Mouse (Mus musculus) hindbrain, embryonic 11.5 days (tissue): ENCODE measurements around the gene Scml4. TPM values are rescaled to one million over a fixed set of nuclear protein-coding genes. Genes with fewer than 3 reads are reported as not detected.

Source experiments
- ATAC-seq: fragments of 200-750 bp; cut with Nextera tagmentation; 2 replicates; pipeline ENCODE4 v1.8.0; 2017; ENCODE audit warnings: mild to moderate bottlenecking, moderate TSS enrichment, moderate library complexity; ENCODE audit not compliant: low FRiP score
- DNase-seq: peaks from one replicate; pipeline ENCODE4 v3.0.0-alpha.2; 2015; ENCODE audit warnings: low spot score
- H3K27ac ChIP-seq: fragments of 300-500 bp; sonication (generic); 2 replicates; pipeline ENCODE4 v1.5.1; 2014; ENCODE audit warnings: mild to moderate bottlenecking, low read depth, low read length
- H3K27me3 ChIP-seq: fragments of 300-500 bp; sonication (generic); 2 replicates; pipeline ENCODE4 v1.6.1; 2014; ENCODE audit warnings: mild to moderate bottlenecking, low read length, moderate library complexity, mixed read lengths; ENCODE audit not compliant: control insufficient read depth, insufficient read depth
- H3K36me3 ChIP-seq: fragments of 300-500 bp; sonication (generic); 2 replicates; pipeline ENCODE4 v1.6.1; 2014; ENCODE audit warnings: mild to moderate bottlenecking, low read length, moderate library complexity, mixed read lengths; ENCODE audit not compliant: control insufficient read depth, insufficient read depth
- H3K4me1 ChIP-seq: fragments of 300-500 bp; sonication (generic); replicated peaks from 2 replicates; pipeline ENCODE4 v1.6.1; 2014; ENCODE audit warnings: low read length, mixed read lengths; ENCODE audit not compliant: control insufficient read depth, insufficient read depth
- H3K4me2 ChIP-seq: fragments of 300-500 bp; sonication (generic); replicated peaks from 2 replicates; pipeline ENCODE4 v1.6.1; 2014; ENCODE audit warnings: mild to moderate bottlenecking, low read depth, low read length
- H3K4me3 ChIP-seq: fragments of 300-500 bp; sonication (generic); 2 replicates; pipeline ENCODE4 v1.5.1; 2014; ENCODE audit warnings: low read depth, low read length
- H3K9ac ChIP-seq: fragments of 300-500 bp; sonication (generic); 2 replicates; pipeline ENCODE4 v1.6.1; 2014; ENCODE audit warnings: low read depth, low read length
- H3K9me3 ChIP-seq: fragments of 300-500 bp; sonication (generic); 2 replicates; pipeline ENCODE4 v1.6.1; 2016; ENCODE audit warnings: low read length; ENCODE audit not compliant: control insufficient read depth
- WGBS: fragments of 180-500 bp; shearing (Covaris S2); extraction: QIAGEN DNeasy Blood & Tissue Kit; methylation state at CpG from one replicate; pipeline ENCODE4 v1.1.7; 2014; 5-methylcytosine and 5-hydroxymethylcytosine counted together
- polyA plus RNA-seq: library from polyadenylated mRNA; unstranded; fragments of >200 nt; fragmentation: Nextera tagmentation; extraction: Ambion mirVana; gene quantifications from 2 replicates; pipeline ENCODE4 v1.2.1, GENCODE M21; 2014

Gene Scml4
- polyA plus RNA-seq, 1 experiment from 2014 or later = 2.5 TPM

GRCm38 (mm10) chr10:42838736-42839135 lies 21.4 kb upstream of the Scml4 start:
- H3K4me2 ChIP-seq = no peak overlapping the region
- ATAC-seq (no peak), DNase-seq (no peak)
- H3K9ac ChIP-seq = no peak overlapping the region
- 0 out of 2 replicates have a peak, but pooled peaks cover 2% of the 10 kb centered on the region for H3K4me1 ChIP-seq
- no peaks in the 10 kb centered on the region for H3K27me3 ChIP-seq
- H3K27ac ChIP-seq = no peak overlapping the region
- no peak overlapping the region for H3K4me3 ChIP-seq
- no peaks in the 10 kb centered on the region; the same call in 1 of the 2 replicates for H3K36me3 ChIP-seq
- 98% methylated on average over 2 of the region's 2 CpGs for WGBS
- no peaks in the 10 kb centered on the region for H3K9me3 ChIP-seq

DNA sequence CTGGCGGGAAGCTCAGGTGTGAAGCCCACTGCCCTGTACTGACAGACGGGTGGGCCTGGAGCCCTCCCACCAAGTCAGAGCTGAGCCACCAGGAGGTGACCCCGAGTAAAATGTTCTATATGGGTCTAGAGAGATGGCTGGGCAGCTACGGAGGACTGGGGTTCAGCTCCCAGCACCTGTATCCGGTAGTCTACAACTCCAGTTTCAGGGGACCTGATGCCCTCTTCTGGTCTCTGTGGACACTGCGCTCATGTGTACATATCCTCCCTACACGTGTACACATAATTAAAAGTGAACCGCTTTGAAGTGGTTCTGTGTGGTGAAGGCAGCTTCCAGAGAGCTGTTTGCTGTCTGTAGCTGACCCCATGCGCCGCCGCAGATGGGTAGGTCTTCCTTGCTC lies 20.1 kb upstream of the Scml4 start:
- Histone ChIP-seq H3K36me3 (no peaks in the 10 kb centered on the region; the same call in 1 of the 2 replicates), H3K27me3 (no peaks in the 10 kb centered on the region), H3K9ac (no peak overlapping the region), H3K27ac (no peak overlapping the region), H3K4me2 (no peak overlapping the region), H3K9me3 (no peaks in the 10 kb centered on the region), H3K4me1 (no peaks in the 10 kb centered on the region), H3K4me3 (no peak overlapping the region)
- DNase-seq (no peak), ATAC-seq (no peak)
- WGBS = 95% methylated on average over 11 of the region's 11 CpGs

- no peak for DNase-seq
- Histone ChIP-seq H3K27ac (no peak overlapping the region), H3K4me2 (no peak overlapping the region), H3K27me3 (no peaks in the 10 kb centered on the region), H3K9ac (no peak overlapping the region), H3K9me3 (no peaks in the 10 kb centered on the region), H3K4me1 (no peaks in the 10 kb centered on the region), H3K36me3 (no peaks in the 10 kb centered on the region), H3K4me3 (no peak overlapping the region)
- ATAC-seq = no peak
- WGBS = 67% methylated on average over 16 of the region's 16 CpGs
Observed at GRCm38 (mm10) chr10:42841531-42842195, 18.5 kb upstream of the Scml4 start.

DNA sequence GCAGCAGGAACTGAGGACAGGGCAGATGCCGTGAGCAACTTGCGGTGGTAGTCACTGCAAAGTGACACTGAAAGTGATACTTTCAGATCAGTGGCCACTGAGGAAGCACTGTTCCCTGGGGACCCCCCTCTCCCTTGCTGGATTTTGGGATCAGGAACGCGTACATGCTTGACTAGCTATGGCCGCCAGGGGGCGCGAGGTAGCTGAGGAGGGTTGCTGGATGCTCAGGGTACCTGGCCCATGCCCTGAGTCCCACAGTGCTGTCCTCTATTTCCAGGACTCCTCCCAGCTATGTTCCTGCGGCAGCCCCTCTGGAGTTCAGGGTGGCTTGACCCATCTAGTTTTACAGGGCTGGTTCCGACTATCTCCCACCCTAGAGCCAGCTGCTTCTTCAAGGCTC lies 17.8 kb upstream of the Scml4 start:
- Histone ChIP-seq H3K9me3 (no peaks in the 10 kb centered on the region), H3K27me3 (no peaks in the 10 kb centered on the region), H3K27ac (no peak overlapping the region), H3K9ac (no peak overlapping the region), H3K4me1 (no peaks in the 10 kb centered on the region), H3K4me2 (no peak overlapping the region), H3K36me3 (no peaks in the 10 kb centered on the region), H3K4me3 (no peak overlapping the region)
- peak; percentile 89 for DNase-seq
- ATAC-seq = peak; percentile 43
- WGBS = 18% methylated on average over 9 of the region's 9 CpGs

DNA sequence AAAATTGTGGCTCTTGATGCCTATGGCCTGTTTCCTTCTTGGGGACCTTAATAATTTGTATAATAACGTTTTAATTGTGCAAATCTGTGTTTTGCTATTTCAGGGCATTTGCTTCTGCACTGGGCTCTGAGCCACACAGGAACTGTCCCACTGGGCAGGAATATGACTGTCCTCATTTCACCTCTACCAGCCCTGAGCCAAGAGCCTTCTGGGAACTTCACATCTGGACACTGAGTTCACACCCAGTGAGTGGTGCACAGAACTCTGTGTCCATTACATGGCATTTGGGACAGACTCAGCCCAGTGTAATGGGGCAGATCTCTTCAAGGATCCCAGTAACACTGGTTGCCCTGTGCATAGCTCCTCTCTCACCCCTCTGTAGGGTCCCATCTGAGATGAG lies 16.8 kb upstream of the Scml4 start:
- no peaks in the 10 kb centered on the region for H3K4me1 ChIP-seq
- ATAC-seq (no peak), DNase-seq (no peak)
- no peak overlapping the region for H3K9ac ChIP-seq
- 86% methylated on average over 1 of the region's 1 CpGs for WGBS
- H3K36me3 ChIP-seq = no peaks in the 10 kb centered on the region
- H3K9me3 ChIP-seq = no peaks in the 10 kb centered on the region
- no peak overlapping the region for H3K27ac ChIP-seq
- no peak overlapping the region for H3K4me2 ChIP-seq
- H3K27me3 ChIP-seq = no peaks in the 10 kb centered on the region
- no peak overlapping the region for H3K4me3 ChIP-seq

- ATAC-seq (no peak), DNase-seq (no peak)
- H3K9me3 ChIP-seq = no peaks in the 10 kb centered on the region
- no peak overlapping the region for H3K27ac ChIP-seq
- no peaks in the 10 kb centered on the region for H3K4me1 ChIP-seq
- WGBS = 57% methylated on average over 1 of the region's 1 CpGs
- no peak overlapping the region for H3K9ac ChIP-seq
- no peaks in the 10 kb centered on the region for H3K36me3 ChIP-seq
- no peak overlapping the region for H3K4me3 ChIP-seq
- H3K27me3 ChIP-seq = no peaks in the 10 kb centered on the region
- no peak overlapping the region for H3K4me2 ChIP-seq
Observed at GRCm38 (mm10) chr10:42845480-42845879, 14.7 kb upstream of the Scml4 start.

DNA sequence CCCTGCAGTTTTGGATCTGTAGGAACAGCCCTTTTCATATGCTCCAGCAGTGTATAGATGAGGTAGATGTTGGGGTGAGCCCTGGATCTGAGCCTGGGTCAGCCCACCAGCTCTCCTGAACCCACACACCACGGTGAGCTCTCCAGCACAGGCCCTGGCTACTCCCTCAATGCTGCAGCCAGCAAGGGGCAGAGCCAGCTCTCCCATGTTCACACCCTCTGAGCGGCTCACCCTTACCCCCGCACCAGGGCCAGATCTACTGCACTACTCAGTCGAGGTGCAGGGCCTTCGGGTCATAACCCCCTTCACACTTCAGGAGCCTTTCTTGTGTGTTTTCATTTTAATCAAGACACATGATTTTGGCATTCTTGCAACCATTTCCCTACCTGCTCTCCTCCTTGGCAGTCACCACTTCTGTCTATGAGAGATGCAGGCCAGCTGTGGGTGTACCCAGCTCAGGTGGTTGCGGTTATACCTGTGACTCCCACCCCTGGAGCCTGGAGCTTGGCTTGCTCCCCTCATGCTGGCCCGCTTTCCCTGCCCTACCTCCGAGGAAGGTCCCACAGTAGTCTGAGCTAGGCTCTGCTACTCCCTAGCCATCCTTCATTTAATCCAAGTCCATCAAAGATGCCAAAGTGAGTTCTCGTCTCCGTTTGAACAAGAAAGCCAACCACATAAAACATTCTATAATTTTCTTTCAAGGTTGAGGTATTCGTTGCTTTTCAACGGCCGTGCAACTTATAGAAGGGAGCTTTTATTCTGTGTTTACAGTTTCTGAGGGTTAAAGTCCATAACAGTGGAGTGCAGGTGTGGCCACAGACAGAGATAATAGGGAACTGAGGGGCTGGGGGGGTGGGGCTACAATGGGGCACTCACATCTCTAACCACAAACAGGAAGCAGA lies 11.7 kb upstream of the Scml4 start:
- WGBS = 90% methylated on average over 13 of the region's 13 CpGs
- Histone ChIP-seq H3K9me3 (no peaks in the 10 kb centered on the region), H3K9ac (no peak overlapping the region), H3K4me2 (no peak overlapping the region), H3K27me3 (no peaks in the 10 kb centered on the region), H3K36me3 (no peaks in the 10 kb centered on the region), H3K4me1 (no peaks in the 10 kb centered on the region), H3K4me3 (no peak overlapping the region), H3K27ac (no peak overlapping the region)
- DNase-seq (no peak), ATAC-seq (no peak)

DNA sequence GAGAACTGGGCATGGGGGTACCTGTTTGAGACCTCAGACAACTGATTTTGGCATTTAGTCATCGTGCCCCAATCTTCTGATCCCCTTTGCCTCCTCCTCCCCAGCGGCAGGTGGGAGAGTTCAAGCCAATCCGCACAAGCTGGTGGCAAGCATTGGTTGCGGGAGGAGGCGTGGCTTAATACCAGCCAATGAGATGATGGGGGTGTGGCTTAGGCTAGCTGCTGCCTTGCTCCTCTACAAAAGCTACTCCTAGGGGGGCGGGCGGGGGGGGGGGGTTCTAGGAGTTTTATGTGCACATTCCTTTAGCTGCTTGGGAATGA lies 11.1 kb upstream of the Scml4 start:
- WGBS = 91% methylated on average over 7 of the region's 7 CpGs
- no peaks in the 10 kb centered on the region for H3K9me3 ChIP-seq
- no peak overlapping the region for H3K4me3 ChIP-seq
- no peaks in the 10 kb centered on the region for H3K27me3 ChIP-seq
- no peak overlapping the region for H3K4me2 ChIP-seq
- H3K27ac ChIP-seq = no peak overlapping the region
- ATAC-seq (no peak), DNase-seq (no peak)
- H3K9ac ChIP-seq = no peak overlapping the region
- no peaks in the 10 kb centered on the region for H3K36me3 ChIP-seq
- H3K4me1 ChIP-seq = no peaks in the 10 kb centered on the region

DNA sequence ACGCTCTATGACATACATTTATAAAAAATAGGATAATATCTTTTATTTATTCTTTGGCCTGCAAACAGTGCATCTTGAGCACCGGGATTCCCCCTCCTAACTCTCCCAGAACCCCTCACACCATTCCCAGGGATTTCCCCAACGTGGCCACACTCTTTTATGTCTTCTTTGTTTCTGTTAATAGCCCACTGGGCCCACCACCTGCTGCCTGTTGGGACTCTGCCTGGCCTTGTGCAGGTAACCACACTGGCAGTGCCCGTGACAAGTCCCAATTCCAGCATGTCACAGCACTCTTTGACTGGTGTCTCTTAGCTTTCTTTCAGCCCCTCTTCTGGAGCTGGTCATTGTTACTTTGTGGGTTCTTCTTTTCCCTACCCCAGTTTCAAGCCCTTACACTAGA lies 5.3 kb upstream of the Scml4 start:
- no peaks in the 10 kb centered on the region for H3K36me3 ChIP-seq
- no peak overlapping the region for H3K27ac ChIP-seq
- DNase-seq (no peak), ATAC-seq (no peak)
- no peak overlapping the region for H3K4me2 ChIP-seq
- no peaks in the 10 kb centered on the region for H3K27me3 ChIP-seq
- no peak overlapping the region for H3K9ac ChIP-seq
- H3K4me1 ChIP-seq = 0 out of 2 replicates have a peak, but pooled peaks cover 4% of the 10 kb centered on the region
- H3K4me3 ChIP-seq = no peak overlapping the region
- 57% methylated on average over 4 of the region's 4 CpGs for WGBS
- H3K9me3 ChIP-seq = no peaks in the 10 kb centered on the region
